Mouse (Mus musculus): ENCODE measurements at regions not wholly inside any gene's neighbourhood (a gene's known extent, or its start where the extent isn't known, plus 50 kb on each side); places are given as distances from the start of the nearest gene placed in this dataset.

DNA sequence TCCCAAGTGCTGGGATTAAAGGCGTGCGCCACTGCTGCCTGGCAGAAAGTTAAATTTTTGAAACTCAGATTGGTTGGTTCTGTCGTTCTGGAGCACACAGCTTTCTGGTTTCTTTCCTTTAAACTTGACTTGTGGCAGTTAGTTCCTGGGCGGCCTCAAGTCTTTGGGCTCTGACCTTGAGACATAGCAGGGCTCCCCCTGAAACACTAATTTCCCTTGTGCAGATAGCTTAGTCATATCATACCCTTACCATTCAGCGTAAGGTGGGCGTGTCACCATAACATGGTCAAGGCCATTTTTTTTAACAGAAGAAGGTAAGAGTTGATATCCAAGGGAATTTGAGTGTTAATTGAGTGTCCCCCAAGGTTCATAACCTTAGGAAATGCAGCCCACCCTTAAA lies 140.3 kb upstream of the Ubr2 start:
- TF ChIP-seq CTCF (conservative IDR thresholded peaks at IDR 0.05; ENCODE audit: low read length) = no peak
- no peak for TF ChIP-seq NANOG (IDR thresholded peaks at IDR 0.05; ENCODE audit: borderline replicate concordance, low read length)
